Mouse (Mus musculus) embryo, embryonic 10.5 days (tissue): ENCODE results near the gene BC024978.
A peak's percentile ranks its signal among the peaks of the same experiment; 100 is the strongest.

Experiments
- DNase-seq: peaks from one replicate; pipeline ENCODE4 v3.0.0-alpha.2; 2015; ENCODE audit warnings: low spot score

The BC024978 gene

DNA sequence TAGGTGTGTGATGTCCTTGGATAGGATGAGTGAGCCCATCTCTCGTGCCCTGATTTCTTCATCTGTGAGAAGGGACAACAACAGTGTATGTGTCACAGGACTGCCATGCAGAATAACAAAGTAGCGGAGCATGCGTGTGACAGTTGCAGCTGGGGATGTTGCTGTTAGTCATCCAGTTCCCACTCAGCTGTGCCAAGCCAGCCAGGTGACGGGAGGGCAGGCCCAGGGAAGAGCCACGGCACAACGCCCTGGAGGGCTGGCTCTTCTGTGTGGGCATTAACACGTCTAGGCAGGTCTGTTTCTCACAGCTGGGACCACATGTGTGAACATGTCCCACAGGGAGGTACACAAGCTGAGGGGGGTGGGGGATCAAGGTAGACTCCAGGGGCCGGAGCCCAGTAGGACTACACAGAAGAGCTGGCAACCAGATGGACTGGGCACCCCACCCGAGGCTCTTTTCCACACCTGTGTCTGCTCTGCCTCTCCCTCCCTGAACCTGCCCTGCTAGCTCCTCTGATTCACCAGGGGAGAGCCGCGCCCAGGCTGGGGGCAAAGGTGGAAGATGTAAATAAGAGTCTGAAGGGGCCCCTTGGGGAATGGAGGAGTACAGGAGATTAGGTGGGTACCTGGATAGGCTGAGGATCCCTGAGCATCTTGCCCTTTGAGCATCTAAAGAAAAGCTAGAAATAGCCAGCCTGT lies 29.4 kb downstream of the BC024978 start:
- no peak for DNase-seq

DNA sequence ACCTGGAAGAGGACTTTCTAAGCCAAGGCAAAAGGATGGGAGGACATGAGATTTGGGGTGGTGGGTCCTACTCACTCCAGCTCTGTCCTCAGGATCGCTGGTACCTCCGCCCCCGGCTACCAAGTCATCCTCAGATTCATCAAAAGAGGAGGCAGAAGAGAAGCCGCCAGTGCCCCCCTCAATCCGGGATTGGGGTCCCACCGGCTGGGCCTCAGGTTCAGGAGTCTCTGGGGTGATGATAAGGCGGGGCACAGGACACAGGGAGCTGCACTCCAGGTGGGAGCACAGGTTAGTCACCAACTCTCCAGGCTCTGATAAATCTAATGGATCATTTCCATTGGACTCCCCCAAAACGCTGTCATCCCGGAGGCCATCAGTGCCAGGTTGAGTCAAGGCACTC lies 31.7 kb downstream of the BC024978 start:
- DNase-seq = no peak

DNA sequence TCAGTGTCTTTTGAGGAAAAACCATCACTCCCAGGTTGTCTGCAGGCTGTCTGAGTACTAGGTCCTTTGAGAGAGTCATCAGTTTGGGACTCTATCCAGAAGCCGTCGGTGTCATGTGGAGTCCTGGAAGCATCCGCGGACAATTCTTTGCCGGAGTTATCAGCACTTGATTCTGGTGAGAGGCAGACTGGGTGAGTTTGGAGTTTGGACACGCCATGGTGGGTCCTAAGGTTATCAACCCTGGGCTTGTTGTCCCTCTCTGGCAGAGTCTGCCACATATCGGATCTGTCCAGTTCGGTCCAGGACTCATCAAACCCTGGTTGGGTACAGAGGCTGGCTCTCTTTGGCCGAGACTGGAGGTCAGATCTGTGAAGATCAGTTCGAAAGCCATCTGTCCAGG lies 32.1 kb downstream of the BC024978 start:
- peak; percentile 30 for DNase-seq

DNA sequence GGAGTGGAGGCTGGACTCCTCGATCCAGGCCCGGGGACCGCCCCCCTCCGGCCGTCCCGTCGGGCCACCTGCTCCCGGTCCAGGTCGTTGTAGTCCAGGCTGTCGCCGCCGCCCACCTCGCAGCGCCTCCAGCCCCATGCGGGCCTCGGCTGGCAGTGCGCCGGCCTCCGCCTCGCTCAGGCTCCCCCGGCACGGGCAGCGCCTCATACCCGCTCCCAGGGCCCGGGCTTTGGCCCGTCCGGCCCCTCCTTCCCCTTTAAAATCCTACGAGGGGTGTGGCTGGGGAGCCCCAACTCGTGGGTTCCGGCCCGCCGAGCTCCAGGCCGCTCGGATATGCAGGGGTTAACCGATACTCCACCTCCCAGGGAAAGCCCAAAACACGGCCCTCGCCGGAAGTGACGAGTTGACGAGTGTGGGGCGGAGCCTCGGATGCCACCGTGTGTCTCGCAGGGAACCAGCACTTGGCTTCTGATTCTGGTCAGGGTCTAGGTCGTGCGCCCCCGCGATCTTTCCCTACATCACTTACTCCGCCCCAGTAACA lies 32.8 kb downstream of the BC024978 start, which contains the start of gene Itpkc:
Gene Itpkc (minus strand): TSS at position 381 of the 541 bp plus-strand sequence.
- peak; percentile 98 for DNase-seq

DNA sequence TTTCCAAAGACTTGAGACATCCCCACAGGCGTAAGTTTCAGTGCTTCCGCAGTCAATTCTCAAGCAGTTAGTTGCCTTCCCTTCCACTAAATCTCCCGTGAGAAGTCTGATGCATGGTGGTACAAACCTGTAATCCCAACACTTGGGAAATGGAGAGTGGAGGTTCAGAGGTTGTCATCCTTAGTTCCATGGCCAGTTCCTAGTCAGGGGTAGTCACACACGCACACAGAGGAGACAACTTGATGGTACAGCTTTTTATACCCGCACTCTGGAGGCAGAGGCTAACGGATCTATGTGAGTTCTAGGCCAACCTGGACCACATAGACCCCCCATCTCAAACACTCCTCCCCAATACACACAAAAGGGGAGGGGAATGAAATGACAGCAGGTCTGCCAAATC lies 33.3 kb downstream of the BC024978 start:
- DNase-seq = no peak

DNA sequence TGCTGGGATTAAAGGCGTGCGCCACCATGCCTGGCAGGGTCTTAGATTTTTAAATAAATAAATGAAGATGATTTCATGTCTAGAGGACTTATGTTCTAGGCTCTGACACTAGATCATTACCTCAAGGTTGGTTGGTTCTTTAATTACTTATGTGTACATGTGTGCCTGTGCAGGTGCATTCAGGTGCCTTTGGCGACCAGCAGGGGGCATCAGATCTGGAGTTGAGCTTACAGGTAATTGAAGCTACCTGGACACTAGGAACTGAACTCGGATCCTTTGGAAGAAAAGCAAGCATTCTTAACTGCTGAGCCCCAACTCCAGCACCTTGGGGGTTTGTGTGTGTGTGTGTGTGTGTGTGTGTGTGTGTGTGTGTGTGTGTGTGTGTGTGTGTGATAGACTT lies 35.2 kb downstream of the BC024978 start:
- no peak for DNase-seq

DNA sequence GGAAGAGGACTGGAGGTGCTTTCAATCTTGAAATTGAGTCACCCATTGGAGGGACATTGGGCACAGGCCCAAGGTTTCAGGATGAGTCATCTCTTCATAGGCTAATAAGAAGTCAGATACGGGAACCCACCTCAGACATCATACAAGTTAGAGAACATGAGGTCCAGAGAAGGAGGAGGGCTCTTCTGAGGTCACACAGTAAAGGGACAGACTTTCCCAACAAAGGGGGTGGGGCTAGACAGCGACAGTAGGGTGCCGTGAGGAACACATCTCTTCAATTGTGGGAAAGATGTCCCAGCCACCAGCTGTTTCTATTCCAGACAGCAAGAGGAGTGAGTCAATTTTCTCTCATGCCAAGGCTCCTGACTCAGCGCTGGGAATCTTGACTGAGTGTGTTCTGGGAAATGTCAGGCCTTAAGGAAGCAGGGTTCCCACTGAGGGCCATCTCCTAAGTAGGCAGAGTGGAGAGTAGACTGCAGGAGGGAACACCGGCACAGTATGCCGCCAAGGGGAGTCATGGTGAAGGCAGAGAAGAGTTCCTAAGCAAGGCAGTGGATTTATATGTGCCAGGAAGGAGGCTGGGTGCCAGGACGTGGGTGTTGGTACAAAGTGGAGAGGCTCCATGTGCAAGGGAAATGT lies 36.2 kb downstream of the BC024978 start:
- DNase-seq = no peak

DNA sequence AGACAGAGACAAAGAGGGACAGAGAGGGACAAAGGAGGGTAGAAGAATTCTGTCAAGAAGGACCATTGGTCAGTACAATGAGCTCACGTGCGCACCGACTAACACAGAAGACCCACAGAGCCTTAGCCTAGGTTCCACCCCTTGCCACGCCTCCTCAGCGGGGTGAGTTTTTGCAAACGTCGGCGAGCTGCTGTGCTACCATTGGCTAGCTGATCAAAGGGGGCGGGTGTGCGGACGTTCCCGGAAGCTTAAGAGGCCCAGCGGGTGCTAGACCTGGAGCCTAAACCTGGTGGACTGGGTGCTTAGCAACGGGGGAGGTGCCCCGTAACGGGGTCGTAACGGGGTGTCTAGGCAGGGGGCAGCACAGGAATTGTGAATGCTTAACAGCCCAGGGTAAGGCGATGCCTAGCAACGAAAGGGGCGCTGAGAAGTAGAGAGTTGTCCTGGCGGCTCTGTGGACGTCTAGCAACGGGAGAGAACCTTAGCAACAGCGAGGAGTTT lies 37.2 kb downstream of the BC024978 start, which contains the start of gene Coq8b:
Gene Coq8b (plus strand): TSS at position 243 of the 501 bp plus-strand sequence.
- DNase-seq = peak; percentile 99

DNA sequence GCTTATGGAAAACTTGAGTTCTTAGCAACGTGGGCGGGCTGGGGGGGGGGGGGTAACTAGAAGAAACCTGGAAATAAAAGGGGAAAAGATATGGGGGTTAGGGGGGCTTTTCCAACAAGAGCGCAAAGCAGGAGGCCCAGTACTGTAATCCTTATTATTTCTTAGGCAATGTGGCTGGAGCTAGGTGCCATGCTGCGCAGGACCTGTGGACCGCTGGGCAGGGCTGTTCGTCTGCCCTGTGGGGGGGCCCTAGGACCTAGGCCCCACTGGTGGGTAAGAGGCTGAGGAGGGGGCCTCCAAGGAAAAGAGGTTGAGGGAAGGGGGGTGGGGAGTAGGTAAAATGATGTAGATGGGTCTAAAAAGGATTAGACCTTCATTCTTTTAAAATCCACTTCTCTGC lies 37.7 kb downstream of the BC024978 start:
- DNase-seq = no peak

DNA sequence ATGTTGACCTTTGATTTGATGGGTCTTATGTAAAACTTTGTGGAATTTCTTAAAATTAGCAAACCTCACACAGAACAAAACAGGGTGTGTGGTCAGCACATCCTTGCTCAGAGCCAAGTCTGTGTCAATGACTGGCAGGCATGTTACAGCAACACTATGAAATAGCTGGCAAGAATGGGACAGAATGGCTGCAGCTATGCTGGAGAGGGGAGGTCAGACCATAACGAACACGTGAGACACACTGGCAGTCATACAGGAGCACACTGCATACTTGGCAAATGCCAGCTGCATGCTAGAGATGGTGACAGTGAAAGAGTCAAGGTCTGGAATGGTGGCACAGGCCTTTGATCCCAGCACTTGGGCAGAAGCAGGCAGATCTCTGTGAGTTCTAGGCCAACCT lies 40.1 kb downstream of the BC024978 start:
- no peak for DNase-seq

DNA sequence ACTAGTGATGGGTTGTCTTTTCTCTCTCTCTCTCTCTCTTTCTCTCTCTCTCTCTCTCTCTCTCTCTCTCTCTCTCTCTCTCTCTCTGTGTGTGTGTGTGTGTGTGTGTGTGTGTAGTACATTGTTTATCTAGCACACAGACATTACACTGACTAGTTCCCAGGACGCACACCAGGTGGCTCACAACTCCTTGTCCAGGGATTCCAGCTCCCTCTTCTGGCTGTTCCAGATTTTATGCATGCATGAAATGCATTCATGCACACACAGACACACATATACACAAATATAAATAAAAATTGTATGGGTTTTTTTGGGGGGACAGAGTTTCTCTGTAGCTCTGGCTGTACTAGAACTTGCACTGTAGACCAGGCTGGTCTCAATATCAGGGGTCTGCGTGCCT lies 41.9 kb downstream of the BC024978 start:
- no peak for DNase-seq

DNA sequence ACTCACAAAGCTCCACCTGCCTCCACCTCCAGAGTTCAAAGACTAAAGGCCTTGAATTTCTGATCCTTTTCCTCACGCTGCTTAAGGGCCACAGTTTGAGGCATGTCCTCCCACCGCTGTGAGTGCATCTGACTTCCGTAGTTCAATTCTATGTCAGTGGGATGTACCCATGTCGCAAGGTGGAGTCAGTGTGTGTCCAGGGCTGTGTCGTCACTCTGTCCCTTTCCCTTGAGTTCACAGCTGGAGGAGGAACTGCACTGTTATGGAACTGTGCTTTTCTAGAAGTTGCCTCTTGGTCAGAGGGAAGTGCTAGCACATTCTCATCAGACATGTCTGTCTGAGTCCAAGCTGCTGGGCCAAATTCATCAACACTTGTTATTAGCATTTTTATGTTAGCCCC lies 43.0 kb downstream of the BC024978 start:
- no peak for DNase-seq

DNA sequence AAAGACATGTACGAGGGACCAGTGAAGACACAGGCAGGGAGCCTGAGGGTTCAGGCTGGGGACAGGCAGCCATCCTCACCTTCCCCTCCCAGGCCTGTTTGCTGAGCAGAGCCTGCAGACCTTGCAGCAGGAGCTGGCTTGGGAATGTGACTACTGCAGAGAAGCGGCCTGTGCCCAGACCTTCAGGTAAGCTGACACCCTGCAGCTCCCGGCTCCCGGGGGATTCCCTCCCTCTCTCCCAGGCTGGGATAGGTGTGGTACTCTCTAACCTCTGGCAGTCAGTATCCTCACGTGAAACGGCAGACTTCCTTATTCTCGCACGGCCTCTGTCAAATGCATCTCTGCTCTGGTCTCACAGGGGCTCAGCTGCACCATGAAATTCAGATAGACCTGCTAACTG lies 47.6 kb downstream of the BC024978 start:
- no peak for DNase-seq

DNA sequence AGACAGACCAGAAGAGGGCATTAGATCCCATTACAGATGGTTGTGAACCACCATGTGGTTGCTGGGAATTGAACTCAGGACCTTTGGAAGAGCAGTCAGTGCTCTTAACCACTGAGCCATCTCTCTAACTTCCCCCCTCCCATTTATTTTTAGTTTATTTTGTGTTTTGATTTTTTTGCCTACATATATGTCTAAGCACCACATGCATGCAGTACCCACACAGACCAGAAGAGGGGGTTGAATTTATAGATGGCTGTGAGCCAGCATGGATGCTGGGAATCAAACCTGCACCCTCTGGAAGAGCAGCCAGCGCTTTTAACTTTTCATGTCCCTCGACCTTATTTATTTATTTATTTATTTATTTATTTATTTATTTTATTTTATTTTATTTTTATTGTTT lies 48.5 kb downstream of the BC024978 start:
- DNase-seq = peak; percentile 54

DNA sequence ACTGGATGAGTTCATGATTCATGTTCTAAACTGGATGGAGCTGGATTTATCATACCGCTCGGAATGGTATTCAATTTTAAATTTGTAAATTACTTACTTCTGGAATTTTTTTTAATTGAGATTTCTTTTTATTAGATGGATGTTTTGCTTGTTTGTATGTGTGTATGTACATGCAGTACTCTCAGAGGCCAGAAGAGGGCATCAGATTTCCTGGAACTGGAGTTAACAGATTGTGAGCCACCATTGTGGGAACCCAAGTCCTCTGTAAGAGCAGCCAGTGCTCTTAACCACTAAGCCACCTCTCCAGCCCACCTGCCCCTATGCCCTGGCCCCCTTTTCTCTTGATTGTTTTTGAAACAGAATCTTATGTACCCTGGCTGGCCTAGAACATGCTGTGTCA lies 53.6 kb downstream of the BC024978 start:
- peak; percentile 58 for DNase-seq

DNA sequence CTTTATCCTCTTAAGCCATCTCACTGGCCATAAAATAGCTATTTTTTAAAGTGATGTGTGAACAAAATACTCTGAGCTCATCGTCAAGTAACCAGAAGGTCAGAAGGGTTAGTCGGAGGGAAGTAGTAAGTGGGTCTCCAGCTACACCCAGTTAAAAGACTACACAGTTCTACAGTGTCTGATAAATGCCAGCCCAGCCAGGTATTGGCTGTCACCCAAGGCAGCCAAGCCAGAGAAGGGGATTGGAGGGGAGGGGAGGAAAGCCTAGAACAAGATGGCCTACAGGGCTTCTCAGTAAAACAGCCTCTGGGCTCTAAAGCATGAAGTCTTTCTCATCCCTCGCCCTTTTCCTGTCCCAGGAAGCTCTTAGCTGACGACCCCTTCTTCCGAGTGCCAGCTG lies 54.3 kb downstream of the BC024978 start:
- no peak for DNase-seq

DNA sequence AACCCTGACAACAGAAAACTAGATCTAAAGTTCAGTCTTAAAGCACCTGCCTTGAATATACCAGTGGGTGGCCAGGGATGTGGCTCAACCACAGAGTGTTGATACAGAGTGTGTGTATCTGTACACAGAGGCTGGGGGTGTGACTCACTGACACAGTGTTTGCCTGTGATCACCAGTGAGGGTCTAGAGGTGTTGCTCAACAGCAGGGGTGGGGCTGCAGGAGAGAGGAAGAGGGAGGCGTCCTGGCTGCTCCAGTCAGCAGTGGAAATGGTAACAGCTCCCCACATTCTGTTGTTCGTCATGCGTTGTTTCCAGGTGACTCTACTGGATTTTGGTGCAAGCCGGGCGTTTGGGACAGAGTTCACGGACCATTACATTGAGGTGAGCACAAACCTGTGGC lies 56.4 kb downstream of the BC024978 start:
- no peak for DNase-seq

DNA sequence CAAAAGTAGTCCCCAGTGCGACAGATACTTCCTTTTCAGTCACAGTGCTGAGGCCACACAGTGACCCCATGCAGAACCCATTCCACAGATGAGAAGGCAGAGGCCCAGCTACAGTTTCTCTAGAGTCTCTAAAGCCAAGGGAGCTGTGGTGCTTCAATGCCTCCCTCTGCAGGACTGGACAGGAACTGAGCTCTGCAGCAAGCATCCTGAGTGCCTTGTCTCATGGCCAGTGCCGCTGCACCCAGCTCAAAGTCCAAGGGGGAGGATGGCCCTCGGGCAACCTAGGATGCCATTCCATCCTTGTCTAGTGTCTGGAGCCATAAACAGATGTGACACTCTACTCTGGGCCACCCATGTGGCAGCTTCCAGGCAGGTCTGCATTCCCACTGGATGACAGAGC lies 60.1 kb downstream of the BC024978 start:
- peak; percentile 24 for DNase-seq

DNA sequence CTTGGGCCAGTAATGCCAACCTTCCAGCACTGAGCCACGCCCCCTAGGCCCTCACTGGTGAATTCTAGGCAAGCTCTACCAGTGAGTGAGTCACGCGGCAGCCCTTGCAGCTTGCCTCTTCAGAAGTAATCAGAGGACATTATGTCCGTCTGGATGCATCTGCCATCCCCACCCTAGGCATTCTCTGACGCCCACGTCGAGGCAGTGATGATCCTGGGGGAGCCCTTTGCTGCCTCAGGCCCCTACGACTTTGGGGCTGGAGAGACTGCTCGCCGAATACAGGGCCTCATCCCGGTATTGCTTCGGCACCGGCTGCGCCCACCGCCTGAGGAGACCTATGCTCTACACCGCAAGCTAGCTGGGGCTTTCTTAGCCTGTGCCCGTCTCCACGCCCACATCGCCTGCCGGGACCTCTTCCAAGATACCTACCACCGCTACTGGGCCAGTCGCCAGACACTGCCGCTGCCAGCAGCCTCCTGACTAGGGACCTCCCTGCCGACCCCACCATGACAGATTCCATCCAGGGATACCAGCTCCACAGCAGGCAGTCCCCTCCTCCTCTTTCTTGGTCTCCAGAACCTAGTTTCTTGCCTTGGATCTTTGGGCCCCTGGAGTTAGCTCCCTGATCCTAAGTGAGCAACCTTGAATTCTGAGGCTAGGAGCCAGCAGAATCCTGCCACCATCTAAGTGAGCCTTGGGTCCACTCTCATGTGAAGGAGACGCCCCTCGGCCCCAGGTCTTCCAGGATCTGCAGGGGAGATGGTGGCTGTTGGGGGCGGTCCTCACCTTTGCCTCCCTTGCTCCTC lies 61.7 kb downstream of the BC024978 start:
- DNase-seq = peak; percentile 56

DNA sequence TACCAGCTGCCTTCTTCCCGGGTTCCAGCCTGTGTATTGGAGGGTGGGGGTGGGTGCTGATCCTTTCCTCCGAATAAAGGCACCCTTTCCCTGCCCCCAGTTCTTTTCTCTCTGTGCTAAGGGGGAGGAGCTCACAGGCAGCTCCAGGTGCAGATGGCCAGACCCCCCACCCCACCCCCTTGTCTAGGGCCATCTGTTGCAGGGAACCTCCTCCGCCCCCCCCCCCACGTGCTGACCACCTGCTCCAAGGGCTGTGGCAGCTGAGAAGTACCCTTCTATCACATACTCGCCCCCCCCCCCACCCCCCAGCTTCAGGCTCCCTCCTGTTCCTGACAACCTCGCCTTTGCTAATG lies 62.2 kb downstream of the BC024978 start:
- peak; percentile 43 for DNase-seq

DNA sequence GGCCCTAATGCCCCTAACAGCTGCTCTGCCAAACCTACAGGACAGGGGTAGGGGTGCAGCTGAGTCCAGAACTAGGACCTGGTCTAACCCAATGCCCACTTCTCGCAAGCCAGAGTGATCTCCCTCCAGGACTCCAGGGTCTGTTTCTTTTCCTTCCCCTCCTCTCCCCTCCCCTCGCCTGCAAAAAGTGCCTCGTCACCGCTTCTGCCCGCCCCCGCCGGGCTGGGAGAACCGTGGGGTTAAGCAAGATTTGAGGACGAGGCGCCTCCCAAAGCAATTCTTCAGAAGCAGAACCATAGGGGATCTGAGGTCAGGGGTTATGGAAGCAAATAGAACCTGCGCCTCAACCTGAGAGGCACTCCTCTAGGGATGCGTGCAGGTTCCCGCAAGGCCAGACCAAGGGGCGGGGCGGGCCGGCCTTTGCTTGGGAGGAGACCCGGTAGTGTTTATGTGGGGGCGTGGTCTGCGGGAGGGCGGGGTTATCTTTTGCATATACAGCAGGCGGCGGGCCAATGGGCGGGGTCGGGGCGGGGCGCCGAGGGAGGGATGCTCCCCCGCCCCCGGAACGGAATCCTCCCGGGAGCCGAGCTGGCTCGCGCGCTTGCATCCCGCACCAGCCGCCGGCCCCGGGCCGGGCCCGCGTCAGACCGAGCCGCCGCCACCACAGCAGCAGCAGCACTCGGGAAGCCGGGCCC lies 62.8 kb downstream of the BC024978 start, which contains the start of gene Numbl:
Gene Numbl (plus strand): TSS at position 229 of the 695 bp plus-strand sequence.
- DNase-seq = peak; percentile 97

DNA sequence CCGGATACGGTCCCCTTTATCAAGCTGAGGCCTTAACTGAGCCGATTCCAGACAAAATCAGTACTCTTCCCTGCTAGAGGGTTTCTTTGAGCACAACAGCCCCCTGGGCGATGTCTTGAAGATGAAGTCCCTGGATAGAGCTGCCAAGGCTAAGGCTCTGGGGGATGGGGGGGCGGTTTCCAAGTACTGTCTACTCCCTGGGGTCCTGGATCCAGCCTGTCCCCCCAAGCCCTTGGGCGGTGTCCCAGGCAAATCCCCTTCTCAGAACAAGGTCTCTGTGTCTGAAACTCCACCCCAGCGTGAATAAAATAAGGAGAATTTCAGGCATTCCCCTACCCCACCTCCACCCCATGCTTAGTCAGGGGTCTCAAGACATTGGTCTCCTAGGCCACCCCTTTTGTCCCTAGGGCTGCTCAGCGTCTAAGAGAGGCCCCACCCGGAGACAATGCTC lies 63.7 kb downstream of the BC024978 start:
- peak; percentile 56 for DNase-seq
